Mouse (Mus musculus) CH12.LX (cell line): ENCODE measurements at regions not wholly inside any gene's neighbourhood (a gene's known extent, or its start where the extent isn't known, plus 50 kb on each side); places are given as distances from the start of the nearest gene placed in this dataset.

Experiments used
- CHD1 ChIP-seq: IDR thresholded peaks from 2 replicates; pipeline ENCODE4 v1.6.1; 2012; ENCODE audit warnings: low read depth, low read length, improper control_type of control experiment, inconsistent platforms
- CTCF ChIP-seq, 2 experiments: IDR thresholded peaks in 1 of 2; conservative IDR thresholded peaks in 1 of 2; 2 replicates each; pipeline ENCODE4 v1.5.1; 2011 to 2012; ENCODE audit warnings: low read depth in 2 of 2, low read length in 2 of 2, improper control_type of control experiment in 1 of 2, inconsistent platforms in 1 of 2, mild to moderate bottlenecking in 1 of 2, moderate library complexity in 1 of 2
- HCFC1 ChIP-seq: IDR thresholded peaks from 2 replicates; pipeline ENCODE4 v1.6.1; 2012; ENCODE audit warnings: low read depth, mild to moderate bottlenecking, inconsistent platforms, low read length, improper control_type of control experiment
- MAFK ChIP-seq: IDR thresholded peaks from 2 replicates; pipeline ENCODE4 v1.6.1; 2011; ENCODE audit warnings: low read length, improper control_type of control experiment; ENCODE audit not compliant: insufficient replicate concordance
- RCOR1 ChIP-seq: conservative IDR thresholded peaks from 2 replicates; pipeline ENCODE4 v1.6.1; 2012; ENCODE audit warnings: low read depth, mild to moderate bottlenecking, inconsistent platforms, low read length, improper control_type of control experiment
- USF1 ChIP-seq: IDR thresholded peaks from 2 replicates; pipeline ENCODE4 v1.6.1; 2014; ENCODE audit warnings: low read depth, mild to moderate bottlenecking, inconsistent platforms, low read length, improper control_type of control experiment
- ZNF384 ChIP-seq: IDR thresholded peaks from 2 replicates; pipeline ENCODE4 v1.6.1; 2012; ENCODE audit warnings: low read depth, low read length, improper control_type of control experiment, inconsistent platforms

GRCm38 (mm10) chr16:73100273-73100672, 792.2 kb downstream of the Robo1 start:
- no peak for TF ChIP-seq RCOR1
- TF ChIP-seq CHD1 = no peak
- no peak for TF ChIP-seq USF1
- no peak for TF ChIP-seq CTCF (conservative IDR thresholded peaks at IDR 0.05 in 1 of 2, IDR thresholded peaks at IDR 0.05 in 1 of 2; ENCODE audit: low read depth in 2 of 2, low read length in 2 of 2)
- no peak for TF ChIP-seq HCFC1
- TF ChIP-seq ZNF384 = no peak
- TF ChIP-seq MAFK = no peak
